ENCODE assay signal across 8 mouse cellular contexts in the genomic region with DNA sequence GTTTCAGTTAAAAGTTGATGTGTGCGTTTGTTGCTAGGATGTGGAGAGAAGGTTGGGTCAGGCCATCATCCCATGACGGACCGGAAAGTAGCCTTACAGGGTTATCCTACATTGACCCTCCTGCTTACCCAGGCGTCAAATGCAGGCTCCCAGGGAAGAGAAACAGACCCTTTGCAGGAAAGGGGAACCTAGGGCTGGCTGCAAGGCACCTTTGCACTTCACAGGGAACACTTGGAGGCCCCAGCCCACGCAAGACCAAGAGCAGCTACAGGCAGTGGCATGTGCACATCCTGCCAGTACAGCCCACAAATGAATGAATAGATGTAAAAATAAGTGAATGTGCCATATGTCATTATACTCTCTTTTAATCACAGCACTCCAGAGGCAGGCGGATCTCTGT. TPM values are rescaled to one million over a fixed set of nuclear protein-coding genes. Genes with fewer than 3 reads are reported as not detected.
A peak's percentile ranks its signal among the peaks of the same experiment; 100 is the strongest.
DNase-seq lines count a peak whose midpoint lies in the region; ATAC-seq and TF ChIP-seq lines count a peak whose summit lies in the region.

No protein-coding gene starts in this region.

- peaks cover 22% of the 10 kb centered on the region for H3K36me3 ChIP-seq in kidney, embryonic 16.5 days (ENCODE audit: insufficient read depth, low read length)
- H3K36me3 ChIP-seq in hindbrain, embryonic 11.5 days (ENCODE audit: control insufficient read depth, insufficient read depth, low read length): peaks cover 2% of the 10 kb centered on the region; the same call in 1 of the 2 replicates
- peaks cover 20% of the 10 kb centered on the region for H3K36me3 ChIP-seq in midbrain, embryonic 10.5 days

- H3K27me3 ChIP-seq in kidney, embryonic 16.5 days (ENCODE audit: insufficient read depth, low read length): no peaks in the 10 kb centered on the region
- no peaks in the 10 kb centered on the region for H3K27me3 ChIP-seq in hindbrain, embryonic 11.5 days (ENCODE audit: control insufficient read depth, insufficient read depth, low read length)
- no peaks in the 10 kb centered on the region for H3K27me3 ChIP-seq in midbrain, embryonic 10.5 days (ENCODE audit: low read depth, poor library complexity, severe bottlenecking)

- 15% methylated on average over 6 of the region's 6 CpGs for WGBS in kidney, embryonic 16.5 days
- WGBS in bone marrow, adult 2 months: 13% methylated on average over 6 of the region's 6 CpGs
- 16% methylated on average over 6 of the region's 6 CpGs for WGBS in hindbrain, embryonic 11.5 days
- 19% methylated on average over 6 of the region's 6 CpGs for WGBS in midbrain, embryonic 10.5 days

- TF ChIP-seq CTCF in bone marrow, adult 2 months (IDR thresholded peaks at IDR 0.05; ENCODE audit: control insufficient read depth, insufficient read depth, low read length): no peak

- no peaks in the 10 kb centered on the region for H3K9me3 ChIP-seq in kidney, embryonic 16.5 days (ENCODE audit: low read length)
- H3K9me3 ChIP-seq in hindbrain, embryonic 11.5 days (ENCODE audit: control insufficient read depth, low read length): no peaks in the 10 kb centered on the region
- H3K9me3 ChIP-seq in midbrain, embryonic 10.5 days (replicated peaks): no peaks in the 10 kb centered on the region

- peak overlapping the region; percentile 85 for H3K4me3 ChIP-seq in kidney, embryonic 16.5 days (ENCODE audit: low read length)
- peak overlapping the region; percentile 99 for H3K4me3 ChIP-seq in bone marrow, adult 2 months (replicated peaks; ENCODE audit: control insufficient read depth, low read depth, low read length)
- H3K4me3 ChIP-seq in hindbrain, embryonic 11.5 days (ENCODE audit: low read depth, low read length): peak overlapping the region; percentile 74
- peak overlapping the region; percentile 83 for H3K4me3 ChIP-seq in midbrain, embryonic 10.5 days

- peak overlapping the region; percentile 97 for H3K27ac ChIP-seq in kidney, embryonic 16.5 days (ENCODE audit: low read length)
- H3K27ac ChIP-seq in bone marrow, adult 2 months (ENCODE audit: control insufficient read depth, insufficient read depth, low read depth, low read length, poor library complexity): peak overlapping the region; percentile 87
- H3K27ac ChIP-seq in hindbrain, embryonic 11.5 days (ENCODE audit: low read depth, low read length): peak overlapping the region; percentile 95
- peak overlapping the region; percentile 99 for H3K27ac ChIP-seq in midbrain, embryonic 10.5 days (replicated peaks)

- H3K4me1 ChIP-seq in kidney, embryonic 16.5 days (ENCODE audit: insufficient read depth, low read length): peaks cover 35% of the 10 kb centered on the region
- H3K4me1 ChIP-seq in bone marrow, adult 2 months (ENCODE audit: control insufficient read depth, insufficient read depth, low read length): peaks cover 1% of the 10 kb centered on the region; the same call in 1 of the 2 replicates
- peaks cover 8% of the 10 kb centered on the region; the same call in 1 of the 2 replicates for H3K4me1 ChIP-seq in hindbrain, embryonic 11.5 days (replicated peaks; ENCODE audit: control insufficient read depth, insufficient read depth, low read length)
- H3K4me1 ChIP-seq in midbrain, embryonic 10.5 days: peaks cover 33% of the 10 kb centered on the region

- peak; percentile 4 for ATAC-seq in kidney, embryonic 16.5 days (ENCODE audit: low FRiP score, low TSS enrichment)
- ATAC-seq in hindbrain, embryonic 11.5 days (ENCODE audit: low FRiP score): no peak; the same call in 1 of the 2 replicates
- ATAC-seq in erythroid progenitor cell, adult 5-6 weeks (replicated peaks; ENCODE audit: low FRiP score, poor library complexity, severe bottlenecking): no peak

- peak overlapping the region; percentile 81 for H3K4me2 ChIP-seq in kidney, embryonic 16.5 days (replicated peaks; ENCODE audit: low read depth, low read length)
- H3K4me2 ChIP-seq in hindbrain, embryonic 11.5 days (replicated peaks; ENCODE audit: low read depth, low read length): peak overlapping the region; percentile 81

- TF ChIP-seq POLR2A in bone marrow, adult 2 months (IDR thresholded peaks at IDR 0.05; ENCODE audit: borderline replicate concordance, control insufficient read depth, low read depth, low read length): no peak

- H3K9ac ChIP-seq in kidney, embryonic 16.5 days (replicated peaks; ENCODE audit: low read length): peak overlapping the region; percentile 96
- H3K9ac ChIP-seq in hindbrain, embryonic 11.5 days (ENCODE audit: low read depth, low read length): peak overlapping the region; percentile 59

- DNase-seq in kidney, adult 8-10 months: no peak
- DNase-seq in hindbrain, embryonic 11.5 days (ENCODE audit: low spot score): no peak
- DNase-seq in midbrain, embryonic 10.5 days (ENCODE audit: low spot score): no peak
- no peak for DNase-seq in adrenal gland, adult 2 months
- DNase-seq in right cerebral cortex, adult 18-20 months: no peak

RNA-seq across cellular contexts. Expression of gene Nacc2, which starts 17.9 kb away (rescaled TPM):
- polyA plus RNA-seq in kidney, embryonic 16.5 days (2015; fragmentation: Nextera tagmentation; extraction: Ambion mirVana): 12.7 and 13.3 TPM in 2 replicates
- polyA plus RNA-seq in bone marrow, adult 2 months (2011; ENCODE audit: insufficient read depth, insufficient read length, low replicate concordance, missing spikeins): 4.0 and 5.8 TPM in 2 replicates
- 5.7 and 7.2 TPM in 2 replicates for polyA plus RNA-seq in hindbrain, embryonic 11.5 days (2014; fragmentation: Nextera tagmentation; extraction: Ambion mirVana)
- polyA plus RNA-seq in midbrain, embryonic 10.5 days (2016; fragmentation: Nextera tagmentation; extraction: Ambion mirVana): 4.3 and 5.6 TPM in 2 replicates
- 10 to 100 TPM; 36.1 to 52.3 TPM for total RNA-seq in adrenal gland, adult 2 months (2021)
- 69.8 and 94.3 TPM in 2 replicates for polyA plus RNA-seq in adrenal gland, adult 2 months (2012; rRNA removed)
- total RNA-seq in erythroid progenitor cell, adult 5-6 weeks (2015; ENCODE audit: low replicate concordance): 0.42 TPM in 1 of 2 replicates, not detected in the other
- total RNA-seq in erythroid progenitor cell, adult 5-6 weeks (2017; ENCODE audit: low replicate concordance): 0.64 and 0.68 TPM in 2 replicates
